Mouse (Mus musculus) hindbrain, embryonic 16.5 days (tissue): ENCODE results near the gene Heatr1. TPM values are rescaled to one million over a fixed set of nuclear protein-coding genes. Genes with fewer than 3 reads are reported as not detected.

Source experiments
- ATAC-seq: fragments of 200-750 bp; cut with Nextera tagmentation; 2 replicates; pipeline ENCODE4 v1.8.0; 2017; ENCODE audit warnings: moderate TSS enrichment, moderate library complexity
- H3K27ac ChIP-seq: fragments of 300-500 bp; sonication (generic); 2 replicates; pipeline ENCODE4 v1.5.1; 2014; ENCODE audit warnings: low read depth, mild to moderate bottlenecking, control low read depth, low read length, moderate library complexity
- H3K27me3 ChIP-seq: fragments of 300-500 bp; sonication (generic); replicated peaks from 2 replicates; pipeline ENCODE4 v1.6.1; 2014; ENCODE audit warnings: low read length; ENCODE audit not compliant: control insufficient read depth, insufficient read depth
- H3K36me3 ChIP-seq: fragments of 300-500 bp; sonication (generic); 2 replicates; pipeline ENCODE4 v1.6.1; 2014; ENCODE audit warnings: mild to moderate bottlenecking, low read length, moderate library complexity, mixed read lengths; ENCODE audit not compliant: control insufficient read depth, insufficient read depth
- H3K4me1 ChIP-seq: fragments of 300-500 bp; sonication (generic); 2 replicates; pipeline ENCODE4 v1.6.1; 2014; ENCODE audit warnings: low read depth, low read length; ENCODE audit not compliant: control insufficient read depth, insufficient read depth
- H3K4me2 ChIP-seq: fragments of 300-500 bp; sonication (generic); 2 replicates; pipeline ENCODE4 v1.6.1; 2014; ENCODE audit warnings: mild to moderate bottlenecking, low read length, control low read depth, moderate library complexity
- H3K4me3 ChIP-seq: fragments of 300-500 bp; sonication (generic); 2 replicates; pipeline ENCODE4 v1.5.1; 2014; ENCODE audit warnings: mild to moderate bottlenecking, low read length, control low read depth, moderate library complexity
- H3K9ac ChIP-seq: fragments of 300-500 bp; sonication (generic); 2 replicates; pipeline ENCODE4 v1.6.1; 2014; ENCODE audit warnings: low read depth, mild to moderate bottlenecking, control low read depth, low read length, moderate library complexity
- H3K9me3 ChIP-seq: fragments of 300-500 bp; sonication (generic); 2 replicates; pipeline ENCODE4 v1.6.1; 2014; ENCODE audit warnings: mild to moderate bottlenecking, low read length, moderate library complexity; ENCODE audit not compliant: control insufficient read depth
- WGBS: fragments of 180-500 bp; shearing (Covaris S2); extraction: QIAGEN DNeasy Blood & Tissue Kit; methylation state at CpG from one replicate; pipeline ENCODE4 v1.1.7; 2014; 5-methylcytosine and 5-hydroxymethylcytosine counted together
- polyA plus RNA-seq: library from polyadenylated mRNA; unstranded; fragments of >200 nt; fragmentation: Nextera tagmentation; extraction: Ambion mirVana; gene quantifications from 2 replicates; pipeline ENCODE4 v1.2.1, GENCODE M21; 2015

The Heatr1 gene
- polyA plus RNA-seq, 1 experiment from 2014 or later: 10.5 TPM

DNA sequence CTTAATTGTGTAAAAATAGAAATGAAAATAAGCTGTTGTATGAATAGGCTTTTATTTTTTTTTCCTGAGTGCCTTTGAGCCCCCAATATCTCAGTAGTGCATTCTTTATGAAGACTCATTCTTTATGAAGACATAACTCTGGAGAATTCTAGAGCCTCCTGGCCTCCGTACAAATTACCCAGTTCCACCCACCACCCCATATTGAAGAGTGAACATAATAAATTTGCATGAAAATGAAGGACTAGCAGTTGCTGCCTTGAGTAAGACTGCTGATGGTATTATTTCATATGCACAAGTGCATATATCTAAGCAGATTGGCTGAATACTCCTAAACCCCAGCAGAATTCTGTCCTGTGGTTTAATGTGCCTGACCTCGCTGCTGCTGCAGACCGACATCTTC is 44.8 kb downstream of the Heatr1 start:
- Histone ChIP-seq H3K4me2 (no peak overlapping the region), H3K27ac (no peak overlapping the region), H3K4me1 (no peaks in the 10 kb centered on the region), H3K36me3 (peaks cover 40% of the 10 kb centered on the region), H3K9me3 (no peaks in the 10 kb centered on the region), H3K4me3 (no peak overlapping the region), H3K9ac (no peak overlapping the region), H3K27me3 (no peaks in the 10 kb centered on the region)
- WGBS: 87% methylated on average over 3 of the region's 3 CpGs
- no peak for ATAC-seq

DNA sequence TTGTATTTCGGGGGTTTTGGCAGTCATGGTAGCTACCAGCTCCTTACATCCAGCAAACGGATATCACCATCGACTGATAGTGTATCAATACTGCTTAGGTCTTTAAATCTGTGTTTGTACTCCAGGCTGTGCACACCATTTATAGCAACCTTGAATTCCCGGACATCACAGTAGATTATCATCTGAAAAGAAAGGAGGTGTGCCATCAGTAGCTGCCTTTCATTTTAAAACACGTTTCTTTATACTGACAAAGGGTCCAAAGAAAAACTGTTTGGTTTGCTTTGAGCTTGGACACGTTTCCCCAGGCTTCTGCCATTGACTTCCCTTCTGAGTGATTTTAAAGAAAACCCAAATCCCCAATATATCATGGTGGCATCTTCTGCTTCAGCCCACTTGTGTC is 46.0 kb downstream of the Heatr1 start:
- H3K27me3 ChIP-seq: no peaks in the 10 kb centered on the region
- no peak overlapping the region for H3K27ac ChIP-seq
- H3K4me2 ChIP-seq: no peak overlapping the region
- H3K4me1 ChIP-seq: no peaks in the 10 kb centered on the region
- no peaks in the 10 kb centered on the region for H3K9me3 ChIP-seq
- no peak for ATAC-seq
- no peak overlapping the region for H3K4me3 ChIP-seq
- peaks cover 28% of the 10 kb centered on the region for H3K36me3 ChIP-seq
- H3K9ac ChIP-seq: no peak overlapping the region
- WGBS: 82% methylated on average over 6 of the region's 6 CpGs

DNA sequence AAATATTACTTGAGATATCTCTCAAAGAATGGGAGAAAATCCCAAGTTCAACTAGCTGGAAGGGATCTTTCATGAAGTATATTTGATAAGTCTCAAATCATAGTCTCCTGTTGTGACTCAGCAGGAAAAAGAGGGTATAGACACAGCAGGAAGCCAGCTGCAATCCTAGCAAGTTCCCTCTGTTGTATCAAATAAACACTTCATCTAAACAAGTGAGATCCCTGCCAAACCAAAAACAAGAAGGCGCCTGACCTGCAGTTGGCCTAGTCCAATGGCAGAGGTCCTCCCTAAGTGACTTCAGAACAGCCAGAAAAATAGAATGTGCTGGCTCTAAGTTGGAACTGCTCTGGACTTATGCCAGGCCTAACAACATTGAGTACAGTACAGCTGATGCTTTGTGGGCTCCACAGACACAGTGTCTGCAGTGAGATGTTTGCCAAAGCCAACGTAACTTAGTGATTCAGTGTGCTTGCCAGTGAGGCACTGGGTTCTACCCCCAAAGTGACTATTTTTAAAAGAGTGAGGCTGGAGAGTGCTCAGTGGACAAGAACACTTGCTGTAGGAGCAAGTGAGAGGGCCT is 47.3 kb downstream of the Heatr1 start:
- Histone ChIP-seq H3K9ac (no peak overlapping the region), H3K4me3 (no peak overlapping the region), H3K4me1 (no peaks in the 10 kb centered on the region), H3K27me3 (no peaks in the 10 kb centered on the region), H3K4me2 (no peak overlapping the region), H3K27ac (no peak overlapping the region), H3K9me3 (no peaks in the 10 kb centered on the region), H3K36me3 (peaks cover 29% of the 10 kb centered on the region)
- ATAC-seq: peak; percentile 91
- WGBS: 51% methylated on average over 2 of the region's 2 CpGs

DNA sequence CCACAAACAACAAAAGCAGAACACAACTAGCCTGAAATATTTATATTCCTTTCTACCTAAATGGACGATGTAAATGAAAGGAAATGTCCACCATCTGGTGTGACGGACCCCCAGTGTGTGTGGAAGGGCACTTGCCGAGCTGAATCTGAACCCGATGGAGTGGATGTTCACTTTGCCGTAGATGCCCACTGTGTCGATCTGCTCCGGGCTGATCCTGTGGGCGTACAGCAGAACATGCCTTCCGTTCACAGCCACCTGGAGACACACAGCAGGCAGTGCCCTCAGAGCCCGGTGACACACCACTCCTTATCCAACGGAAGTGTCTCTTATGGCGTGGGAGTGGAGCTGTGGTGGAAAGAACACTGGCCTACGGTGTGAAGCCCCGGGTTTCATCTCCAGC is 58.3 kb downstream of the Heatr1 start:
- H3K4me3 ChIP-seq: no peak overlapping the region
- H3K9me3 ChIP-seq: no peaks in the 10 kb centered on the region
- no peak overlapping the region for H3K27ac ChIP-seq
- H3K9ac ChIP-seq: no peak overlapping the region
- peaks cover 9% of the 10 kb centered on the region for H3K36me3 ChIP-seq
- no peaks in the 10 kb centered on the region for H3K4me1 ChIP-seq
- H3K4me2 ChIP-seq: no peak overlapping the region
- no peak for ATAC-seq
- H3K27me3 ChIP-seq: no peaks in the 10 kb centered on the region
- WGBS: 86% methylated on average over 14 of the region's 14 CpGs

DNA sequence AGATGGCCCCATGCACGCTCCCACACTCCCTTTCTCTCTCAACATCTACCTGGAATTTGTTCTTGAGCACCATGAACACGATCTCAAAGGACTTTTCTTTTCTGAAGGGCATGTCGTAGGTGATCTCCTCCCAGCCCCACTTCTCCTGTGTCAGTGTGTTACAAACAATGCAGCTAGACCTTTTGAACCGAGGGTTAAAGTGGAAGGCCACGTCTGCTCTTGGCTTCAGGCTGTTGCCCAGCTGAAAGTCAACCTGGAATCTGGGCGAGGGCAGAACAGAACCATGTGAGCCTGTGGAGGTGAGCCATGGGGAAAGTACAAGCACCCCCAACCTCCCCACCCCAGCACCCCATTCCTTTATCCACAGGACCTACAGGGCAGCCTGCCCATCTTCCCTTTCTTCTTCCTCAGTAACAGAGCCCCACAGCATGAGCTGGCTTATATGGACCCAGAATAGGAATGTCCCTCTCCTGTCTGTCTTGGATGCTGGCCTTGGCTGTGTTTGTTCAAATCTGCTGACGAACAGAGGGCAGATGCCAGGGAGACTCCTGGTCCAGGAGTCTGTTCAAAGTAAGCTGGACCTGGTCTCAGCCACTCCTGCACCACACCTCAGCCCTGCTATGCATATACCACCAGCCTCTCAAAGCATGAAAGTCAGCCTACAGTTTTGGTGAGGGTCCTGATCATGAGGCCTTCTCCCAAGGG is 60.0 kb downstream of the Heatr1 start:
- Histone ChIP-seq H3K4me2 (no peak overlapping the region), H3K4me1 (peaks cover 1% of the 10 kb centered on the region), H3K9me3 (no peaks in the 10 kb centered on the region), H3K36me3 (peaks cover 7% of the 10 kb centered on the region; the same call in 1 of the 2 replicates), H3K4me3 (no peak overlapping the region), H3K9ac (no peak overlapping the region), H3K27me3 (no peaks in the 10 kb centered on the region), H3K27ac (no peak overlapping the region)
- ATAC-seq: no peak
- 84% methylated on average over 7 of the region's 7 CpGs for WGBS

DNA sequence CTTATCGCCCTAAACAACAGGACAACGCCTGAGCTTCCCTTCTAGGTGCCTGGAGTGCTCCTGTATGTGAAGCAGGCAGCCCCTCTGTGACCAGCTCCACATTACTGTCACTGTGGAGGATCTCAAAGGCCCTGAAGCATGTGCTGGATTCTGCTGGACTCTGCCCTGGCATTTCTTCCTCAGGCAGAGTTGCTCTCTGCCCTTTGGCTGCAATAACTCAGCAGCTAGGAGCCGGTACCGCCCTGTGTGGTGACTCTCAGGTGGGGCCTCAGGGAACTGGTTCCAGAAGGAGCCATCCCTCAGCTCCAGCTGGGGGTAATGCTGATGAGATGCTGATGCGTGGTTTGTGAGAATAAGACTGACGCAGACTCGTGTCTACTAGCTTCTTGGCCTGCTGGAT is 61.9 kb downstream of the Heatr1 start:
- Histone ChIP-seq H3K4me2 (no peak overlapping the region), H3K4me3 (no peak overlapping the region), H3K4me1 (peaks cover 5% of the 10 kb centered on the region), H3K9me3 (no peaks in the 10 kb centered on the region), H3K36me3 (0 out of 2 replicates have a peak, but pooled peaks cover 2% of the 10 kb centered on the region), H3K9ac (no peak overlapping the region), H3K27ac (no peak overlapping the region), H3K27me3 (no peaks in the 10 kb centered on the region)
- WGBS: 82% methylated on average over 7 of the region's 7 CpGs
- no peak for ATAC-seq

DNA sequence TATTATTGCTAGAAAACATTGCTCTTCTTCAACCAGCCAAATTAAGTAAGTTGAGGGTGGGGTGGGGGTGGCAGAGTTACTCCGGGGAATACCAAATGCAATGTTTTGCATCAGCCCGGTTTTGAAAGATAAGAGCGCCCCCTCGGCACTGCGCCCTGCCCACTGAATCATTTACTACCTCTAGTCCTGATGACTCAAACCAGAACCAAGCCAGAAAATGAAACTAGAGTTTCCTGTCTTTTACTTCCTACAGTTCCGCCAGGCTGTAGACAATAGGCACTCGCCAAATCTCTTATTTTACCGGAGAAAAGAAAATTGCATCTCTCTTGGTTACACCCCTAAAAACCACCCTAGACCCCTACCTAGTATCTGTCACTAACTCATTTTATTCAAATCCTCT is 65.6 kb downstream of the Heatr1 start:
- Histone ChIP-seq H3K4me1 (peaks cover 8% of the 10 kb centered on the region), H3K27me3 (no peaks in the 10 kb centered on the region), H3K36me3 (no peaks in the 10 kb centered on the region), H3K4me2 (peak overlapping the region; percentile 78), H3K27ac (peak overlapping the region; percentile 83), H3K4me3 (peak overlapping the region; percentile 79), H3K9me3 (no peaks in the 10 kb centered on the region), H3K9ac (peak overlapping the region; percentile 80)
- WGBS: 8% methylated on average over 8 of the region's 8 CpGs
- no peak for ATAC-seq

DNA sequence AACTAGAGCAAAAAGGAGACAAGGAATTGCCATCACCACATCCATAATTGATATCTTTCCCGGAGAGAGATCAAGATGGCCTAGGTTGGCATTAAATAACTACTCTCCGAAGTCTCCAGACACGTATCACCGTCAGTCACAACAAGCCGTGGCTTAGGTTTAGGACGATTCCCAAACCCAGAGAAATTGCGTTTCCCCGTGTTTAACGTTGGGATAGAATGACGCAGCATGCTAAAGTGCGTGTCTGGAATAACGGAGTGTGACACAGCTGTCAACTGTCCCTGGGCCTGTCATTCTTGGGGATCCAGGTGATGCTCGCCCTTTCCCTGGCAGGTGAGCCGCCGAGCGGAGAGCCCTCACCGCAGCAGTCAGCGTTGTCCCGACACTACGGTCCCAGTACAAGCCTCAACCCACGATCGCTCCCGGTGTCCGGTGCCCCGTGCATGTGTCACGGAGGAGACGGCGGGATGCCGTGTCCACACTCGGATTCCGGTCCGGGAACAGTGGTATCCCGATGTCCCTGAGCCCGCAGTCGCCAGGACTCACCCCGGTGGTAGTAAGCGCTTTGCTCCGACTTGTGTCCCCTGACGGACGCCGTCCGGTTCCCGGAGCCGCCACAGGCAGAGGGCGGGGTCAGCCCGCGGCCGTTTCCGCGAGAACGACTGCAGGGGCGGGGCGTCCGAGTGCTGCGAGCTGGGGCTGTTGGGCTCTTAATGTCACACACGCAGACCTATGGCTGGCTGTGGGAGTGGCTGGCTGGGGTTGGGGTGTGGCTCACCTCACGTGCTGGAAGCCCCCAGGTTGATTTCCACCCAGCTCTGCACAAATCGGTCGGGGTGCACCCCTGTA is 66.3 kb downstream of the Heatr1 start:
- ATAC-seq: peak; percentile 96
- peak overlapping the region; percentile 78 for H3K4me2 ChIP-seq
- H3K27ac ChIP-seq: peak overlapping the region; percentile 83
- H3K27me3 ChIP-seq: no peaks in the 10 kb centered on the region
- H3K36me3 ChIP-seq: no peaks in the 10 kb centered on the region
- WGBS: under 1% methylated on average over 59 of the region's 59 CpGs
- H3K4me3 ChIP-seq: peak overlapping the region; percentile 79
- peak overlapping the region; percentile 80 for H3K9ac ChIP-seq
- H3K4me1 ChIP-seq: peaks cover 8% of the 10 kb centered on the region
- H3K9me3 ChIP-seq: no peaks in the 10 kb centered on the region

DNA sequence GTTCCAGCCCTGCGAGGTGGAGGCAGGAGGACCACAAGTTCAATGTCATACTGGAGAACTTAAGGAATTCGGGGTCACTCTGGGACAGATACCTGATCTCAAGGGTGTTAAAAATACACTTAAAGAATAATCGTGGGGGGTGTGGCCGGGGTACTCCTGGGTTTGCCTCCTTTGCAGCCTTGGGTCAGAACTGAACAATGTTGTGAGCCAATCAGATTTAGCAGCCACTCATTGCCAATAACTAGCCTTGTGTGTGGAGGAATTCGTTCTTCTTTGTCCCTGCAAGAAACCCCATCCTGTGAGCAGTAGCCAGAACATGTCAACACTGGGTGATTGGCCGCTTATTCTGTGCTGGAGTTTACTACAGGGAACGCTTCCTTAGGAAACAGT is 66.9 kb downstream of the Heatr1 start:
- WGBS: under 1% methylated on average over 7 of the region's 7 CpGs
- peak overlapping the region; percentile 79 for H3K4me3 ChIP-seq
- peaks cover 8% of the 10 kb centered on the region for H3K4me1 ChIP-seq
- H3K4me2 ChIP-seq: peak overlapping the region; percentile 78
- H3K9ac ChIP-seq: peak overlapping the region; percentile 80
- no peaks in the 10 kb centered on the region for H3K27me3 ChIP-seq
- H3K36me3 ChIP-seq: no peaks in the 10 kb centered on the region
- H3K9me3 ChIP-seq: no peaks in the 10 kb centered on the region
- ATAC-seq: no peak; the same call in 1 of the 2 replicates
- H3K27ac ChIP-seq: peak overlapping the region; percentile 83; the same call in 1 of the 2 replicates
